Mouse (Mus musculus) layer of hippocampus, adult 2 months (tissue): ENCODE measurements at regions not wholly inside any gene's neighbourhood (a gene's known extent, or its start where the extent isn't known, plus 50 kb on each side); places are given as distances from the start of the nearest gene placed in this dataset.
A peak's percentile ranks its signal among the peaks of the same experiment; 100 is the strongest.

Experiments used
- DNase-seq, 2 experiments: peaks; one replicate each; pipeline ENCODE4 v3.0.0; 2022; ENCODE audit warnings: low spot score in 2 of 2
- H3K27ac ChIP-seq: fragments of 200-600 bp; 2 replicates; pipeline ENCODE4 v1.8.1; 2022
- H3K4me3 ChIP-seq: fragments of 200-600 bp; 2 replicates; pipeline ENCODE4 v1.8.1; 2022; ENCODE audit warnings: mild to moderate bottlenecking
- CTCF ChIP-seq: fragments of 200-600 bp; conservative IDR thresholded peaks from 2 replicates; pipeline ENCODE4 v1.8.1; 2022; ENCODE audit warnings: antibody characterized with exemption, mild to moderate bottlenecking, moderate library complexity

- Histone ChIP-seq H3K27ac (no peak overlapping the region), H3K4me3 (no peak overlapping the region)
- no peak for DNase-seq
- no peak for TF ChIP-seq CTCF
Observed at GRCm38 (mm10) chr3:39347578-39347977, 460.8 kb downstream of the Fat4 start.

- DNase-seq, result no peak
- no peak for TF ChIP-seq CTCF
- no peak overlapping the region for H3K4me3 ChIP-seq
Observed at GRCm38 (mm10) chr3:39357012-39357411, 470.3 kb downstream of the Fat4 start.

GRCm38 (mm10) chr3:39360278-39360677, 473.5 kb downstream of the Fat4 start:
- no peak overlapping the region for H3K4me3 ChIP-seq
- peak; percentile 12 to 28 for DNase-seq
- no peak for TF ChIP-seq CTCF
- no peak overlapping the region for H3K27ac ChIP-seq

More at GRCm38 (mm10) chr3:39357012-39357411, 470.3 kb downstream of the Fat4 start:
- no peak overlapping the region for H3K27ac ChIP-seq

- no peak for TF ChIP-seq CTCF
- DNase-seq, result no peak
- H3K4me3 ChIP-seq, result no peak overlapping the region
- no peak overlapping the region for H3K27ac ChIP-seq
Observed at GRCm38 (mm10) chr3:39370926-39371325, 484.2 kb downstream of the Fat4 start.

GRCm38 (mm10) chr3:39372426-39372950, 485.7 kb downstream of the Fat4 start:
- no peak for TF ChIP-seq CTCF
- no peak overlapping the region for H3K4me3 ChIP-seq
- no peak overlapping the region for H3K27ac ChIP-seq
- no peak for DNase-seq

GRCm38 (mm10) chr3:39375465-39375864, 488.7 kb downstream of the Fat4 start:
- DNase-seq, result no peak
- Histone ChIP-seq H3K4me3 (no peak overlapping the region), H3K27ac (no peak overlapping the region)
- no peak for TF ChIP-seq CTCF

- no peak overlapping the region for H3K27ac ChIP-seq
- DNase-seq, result no peak
- no peak for TF ChIP-seq CTCF
- no peak overlapping the region for H3K4me3 ChIP-seq
Observed at GRCm38 (mm10) chr3:39388491-39388890, 501.8 kb downstream of the Fat4 start.

GRCm38 (mm10) chr3:39390442-39390841, 503.7 kb downstream of the Fat4 start:
- no peak overlapping the region for H3K27ac ChIP-seq
- no peak for TF ChIP-seq CTCF
- DNase-seq, result no peak
- no peak overlapping the region for H3K4me3 ChIP-seq

GRCm38 (mm10) chr3:39392053-39392452, 505.3 kb downstream of the Fat4 start:
- H3K4me3 ChIP-seq, result no peak overlapping the region
- no peak overlapping the region for H3K27ac ChIP-seq
- peak; percentile 74 for TF ChIP-seq CTCF
- peak; percentile 3 to 28 for DNase-seq

- no peak for DNase-seq
- Histone ChIP-seq H3K4me3 (no peak overlapping the region), H3K27ac (no peak overlapping the region)
- TF ChIP-seq CTCF, result no peak
Observed at GRCm38 (mm10) chr3:39396672-39397071, 509.9 kb downstream of the Fat4 start.

- no peak for DNase-seq
- H3K4me3 ChIP-seq, result no peak overlapping the region
- no peak overlapping the region for H3K27ac ChIP-seq
- TF ChIP-seq CTCF, result no peak
Observed at GRCm38 (mm10) chr3:39397255-39397654, 510.5 kb downstream of the Fat4 start.

- Histone ChIP-seq H3K4me3 (no peak overlapping the region), H3K27ac (no peak overlapping the region)
- DNase-seq, result no peak
- no peak for TF ChIP-seq CTCF
Observed at GRCm38 (mm10) chr3:39397677-39398076, 510.9 kb downstream of the Fat4 start.

- no peak for TF ChIP-seq CTCF
- no peak overlapping the region for H3K4me3 ChIP-seq
- peak in 1 of 2 experiments; percentile 20 for DNase-seq
- H3K27ac ChIP-seq, result peak overlapping the region; percentile 76
Observed at GRCm38 (mm10) chr3:39424778-39425642, 538.3 kb downstream of the Fat4 start.

- no peak for DNase-seq
- H3K4me3 ChIP-seq, result no peak overlapping the region
- H3K27ac ChIP-seq, result peak overlapping the region; percentile 76
- no peak for TF ChIP-seq CTCF
Observed at GRCm38 (mm10) chr3:39425643-39426016, 538.9 kb downstream of the Fat4 start.
